Mouse (Mus musculus): ENCODE results near the gene Gja5. TPM values are rescaled to one million over a fixed set of nuclear protein-coding genes. Genes with fewer than 3 reads are reported as not detected.

The Gja5 gene
- polyA plus RNA-seq, 1 experiment from 2014 or later = 7.2 TPM

GRCm38 (mm10) chr3:96997770-96998169, 93.3 kb downstream of the Gja5 start:
- H3K9me3 ChIP-seq (replicated peaks) = no peaks in the 10 kb centered on the region
- DNase-seq (ENCODE audit: low spot score) = no peak
- peaks cover 7% of the 10 kb centered on the region for H3K4me1 ChIP-seq
- 68% methylated on average over 6 of the region's 6 CpGs for WGBS
- no peak overlapping the region for H3K4me3 ChIP-seq
- H3K36me3 ChIP-seq = no peaks in the 10 kb centered on the region
- H3K27me3 ChIP-seq (ENCODE audit: low read depth, poor library complexity, severe bottlenecking) = no peaks in the 10 kb centered on the region
- H3K27ac ChIP-seq (replicated peaks) = no peak overlapping the region

- H3K4me3 ChIP-seq = no peak overlapping the region
- no peaks in the 10 kb centered on the region for H3K9me3 ChIP-seq (replicated peaks)
- H3K4me1 ChIP-seq = 0 out of 2 replicates have a peak, but pooled peaks cover 7% of the 10 kb centered on the region
- WGBS = 93% methylated on average over 10 of the region's 10 CpGs
- no peaks in the 10 kb centered on the region for H3K36me3 ChIP-seq
- DNase-seq (ENCODE audit: low spot score) = no peak
- H3K27me3 ChIP-seq (ENCODE audit: low read depth, poor library complexity, severe bottlenecking) = no peaks in the 10 kb centered on the region
- H3K27ac ChIP-seq (replicated peaks) = no peak overlapping the region
These were observed 98.6 kb downstream of the Gja5 start for GRCm38 (mm10) chr3:97003111-97003510.

GRCm38 (mm10) chr3:97004509-97004908, 100.0 kb downstream of the Gja5 start:
- no peaks in the 10 kb centered on the region for H3K36me3 ChIP-seq
- 0 out of 2 replicates have a peak, but pooled peaks cover 4% of the 10 kb centered on the region for H3K4me1 ChIP-seq
- H3K9me3 ChIP-seq (replicated peaks) = no peaks in the 10 kb centered on the region
- no peak for DNase-seq (ENCODE audit: low spot score)
- no peaks in the 10 kb centered on the region for H3K27me3 ChIP-seq (ENCODE audit: low read depth, poor library complexity, severe bottlenecking)
- no peak overlapping the region for H3K4me3 ChIP-seq
- 79% methylated on average over 4 of the region's 4 CpGs for WGBS
- no peak overlapping the region for H3K27ac ChIP-seq (replicated peaks)

- Histone ChIP-seq H3K27me3 (ENCODE audit: low read depth, poor library complexity, severe bottlenecking) (no peaks in the 10 kb centered on the region), H3K36me3 (no peaks in the 10 kb centered on the region), H3K4me3 (no peak overlapping the region), H3K4me1 (0 out of 2 replicates have a peak, but pooled peaks cover 4% of the 10 kb centered on the region), H3K27ac (replicated peaks) (no peak overlapping the region), H3K9me3 (replicated peaks) (no peaks in the 10 kb centered on the region)
- DNase-seq (ENCODE audit: low spot score) = no peak
- WGBS = 65% methylated on average over 3 of the region's 3 CpGs
These were observed 102.5 kb downstream of the Gja5 start for GRCm38 (mm10) chr3:97007010-97007448.

- peaks cover 4% of the 10 kb centered on the region; the same call in 1 of the 2 replicates for H3K4me1 ChIP-seq
- H3K9me3 ChIP-seq (replicated peaks) = no peaks in the 10 kb centered on the region
- H3K27ac ChIP-seq (replicated peaks) = no peak overlapping the region
- no peak overlapping the region for H3K4me3 ChIP-seq
- H3K36me3 ChIP-seq = no peaks in the 10 kb centered on the region
- WGBS = 83% methylated on average over 5 of the region's 5 CpGs
- H3K27me3 ChIP-seq (ENCODE audit: low read depth, poor library complexity, severe bottlenecking) = no peaks in the 10 kb centered on the region
- DNase-seq (ENCODE audit: low spot score) = no peak
These were observed 120.7 kb downstream of the Gja5 start for GRCm38 (mm10) chr3:97025226-97025625.

GRCm38 (mm10) chr3:97032053-97032496, 127.6 kb downstream of the Gja5 start:
- peak; percentile 35 for DNase-seq (ENCODE audit: low spot score)
- Histone ChIP-seq H3K4me3 (peak overlapping the region; percentile 55), H3K27me3 (ENCODE audit: low read depth, poor library complexity, severe bottlenecking) (peaks cover 13% of the 10 kb centered on the region), H3K4me1 (peaks cover 16% of the 10 kb centered on the region), H3K27ac (replicated peaks) (peak overlapping the region; percentile 79), H3K9me3 (replicated peaks) (no peaks in the 10 kb centered on the region), H3K36me3 (no peaks in the 10 kb centered on the region)
- WGBS = 2% methylated on average over 10 of the region's 10 CpGs

- no peaks in the 10 kb centered on the region for H3K9me3 ChIP-seq (replicated peaks)
- WGBS = 82% methylated on average over 3 of the region's 3 CpGs
These were observed 131.1 kb downstream of the Gja5 start for GRCm38 (mm10) chr3:97035558-97035957.

GRCm38 (mm10) chr3:97037119-97037518, 132.6 kb downstream of the Gja5 start:
- WGBS = 66% methylated on average over 6 of the region's 6 CpGs
- H3K27me3 ChIP-seq (ENCODE audit: low read depth, poor library complexity, severe bottlenecking) = peaks cover 5% of the 10 kb centered on the region; the same call in 1 of the 2 replicates
- H3K4me1 ChIP-seq = peaks cover 9% of the 10 kb centered on the region
- H3K27ac ChIP-seq (replicated peaks) = no peak overlapping the region
- H3K9me3 ChIP-seq (replicated peaks) = no peaks in the 10 kb centered on the region
- no peak overlapping the region for H3K4me3 ChIP-seq
- no peak for DNase-seq (ENCODE audit: low spot score)
- H3K36me3 ChIP-seq = no peaks in the 10 kb centered on the region

More at GRCm38 (mm10) chr3:97035558-97035957, 131.1 kb downstream of the Gja5 start:
- peaks cover 16% of the 10 kb centered on the region for H3K4me1 ChIP-seq
- DNase-seq (ENCODE audit: low spot score) = no peak
- no peaks in the 10 kb centered on the region for H3K36me3 ChIP-seq
- H3K27ac ChIP-seq (replicated peaks) = no peak overlapping the region
- no peak overlapping the region for H3K4me3 ChIP-seq
- peaks cover 11% of the 10 kb centered on the region for H3K27me3 ChIP-seq (ENCODE audit: low read depth, poor library complexity, severe bottlenecking)

- WGBS = 91% methylated on average over 6 of the region's 6 CpGs
- H3K9me3 ChIP-seq (replicated peaks) = no peaks in the 10 kb centered on the region
- DNase-seq (ENCODE audit: low spot score) = no peak
These were observed 135.2 kb downstream of the Gja5 start for GRCm38 (mm10) chr3:97039721-97040120.

GRCm38 (mm10) chr3:97044188-97044587, 139.7 kb downstream of the Gja5 start:
- WGBS = 87% methylated on average over 5 of the region's 5 CpGs
- Histone ChIP-seq H3K36me3 (no peaks in the 10 kb centered on the region), H3K27ac (replicated peaks) (no peak overlapping the region), H3K27me3 (ENCODE audit: low read depth, poor library complexity, severe bottlenecking) (no peaks in the 10 kb centered on the region), H3K9me3 (replicated peaks) (no peaks in the 10 kb centered on the region), H3K4me1 (no peaks in the 10 kb centered on the region), H3K4me3 (no peak overlapping the region)
- DNase-seq (ENCODE audit: low spot score) = no peak

More at GRCm38 (mm10) chr3:97039721-97040120, 135.2 kb downstream of the Gja5 start:
- Histone ChIP-seq H3K36me3 (no peaks in the 10 kb centered on the region), H3K27me3 (ENCODE audit: low read depth, poor library complexity, severe bottlenecking) (no peaks in the 10 kb centered on the region), H3K4me1 (no peaks in the 10 kb centered on the region), H3K4me3 (no peak overlapping the region), H3K27ac (replicated peaks) (no peak overlapping the region)

GRCm38 (mm10) chr3:97047757-97048156, 143.3 kb downstream of the Gja5 start:
- Histone ChIP-seq H3K4me1 (peaks cover 13% of the 10 kb centered on the region), H3K4me3 (no peak overlapping the region), H3K27ac (replicated peaks) (no peak overlapping the region), H3K27me3 (ENCODE audit: low read depth, poor library complexity, severe bottlenecking) (no peaks in the 10 kb centered on the region), H3K9me3 (replicated peaks) (no peaks in the 10 kb centered on the region), H3K36me3 (no peaks in the 10 kb centered on the region)
- DNase-seq (ENCODE audit: low spot score) = no peak
- 89% methylated on average over 4 of the region's 4 CpGs for WGBS

- Histone ChIP-seq H3K9me3 (replicated peaks) (no peaks in the 10 kb centered on the region), H3K4me1 (peaks cover 18% of the 10 kb centered on the region), H3K27me3 (ENCODE audit: low read depth, poor library complexity, severe bottlenecking) (no peaks in the 10 kb centered on the region), H3K36me3 (no peaks in the 10 kb centered on the region), H3K4me3 (no peak overlapping the region), H3K27ac (replicated peaks) (no peak overlapping the region)
- DNase-seq (ENCODE audit: low spot score) = no peak
These were observed 143.9 kb downstream of the Gja5 start for GRCm38 (mm10) chr3:97048360-97048759.

GRCm38 (mm10) chr3:97051264-97051744, 146.8 kb downstream of the Gja5 start:
- H3K36me3 ChIP-seq = no peaks in the 10 kb centered on the region
- no peak overlapping the region for H3K4me3 ChIP-seq
- DNase-seq (ENCODE audit: low spot score) = peak; percentile 20
- WGBS = 65% methylated on average over 13 of the region's 13 CpGs
- H3K27me3 ChIP-seq (ENCODE audit: low read depth, poor library complexity, severe bottlenecking) = no peaks in the 10 kb centered on the region
- H3K9me3 ChIP-seq (replicated peaks) = no peaks in the 10 kb centered on the region
- no peak overlapping the region; the same call in 1 of the 2 replicates for H3K27ac ChIP-seq (replicated peaks)
- H3K4me1 ChIP-seq = peaks cover 18% of the 10 kb centered on the region

Data from midbrain, embryonic 10.5 days (tissue).